Mouse (Mus musculus): ENCODE measurements around the gene Tnip2.

Gene Tnip2

DNA sequence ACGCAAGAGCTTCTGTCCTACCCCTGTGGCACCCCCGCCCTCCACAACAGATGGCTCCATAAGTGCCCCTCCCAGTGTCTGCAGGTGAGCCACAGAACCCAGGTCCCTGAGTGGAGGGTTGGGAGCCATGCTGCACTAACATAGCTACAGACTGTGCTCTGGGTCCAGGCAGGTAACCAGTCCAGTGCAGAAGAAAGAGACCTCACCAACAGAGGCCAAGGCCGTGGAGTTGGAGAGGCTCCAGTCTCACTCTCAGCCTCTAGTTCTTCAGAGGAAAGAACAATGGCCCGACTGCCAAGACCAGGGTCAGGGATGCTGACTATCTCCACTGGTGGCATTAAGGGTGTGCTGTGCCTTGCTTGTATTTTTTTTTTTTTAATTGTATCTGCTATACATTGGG, 52.5 kb downstream of the Tnip2 start:
- DNase-seq: no peak

DNA sequence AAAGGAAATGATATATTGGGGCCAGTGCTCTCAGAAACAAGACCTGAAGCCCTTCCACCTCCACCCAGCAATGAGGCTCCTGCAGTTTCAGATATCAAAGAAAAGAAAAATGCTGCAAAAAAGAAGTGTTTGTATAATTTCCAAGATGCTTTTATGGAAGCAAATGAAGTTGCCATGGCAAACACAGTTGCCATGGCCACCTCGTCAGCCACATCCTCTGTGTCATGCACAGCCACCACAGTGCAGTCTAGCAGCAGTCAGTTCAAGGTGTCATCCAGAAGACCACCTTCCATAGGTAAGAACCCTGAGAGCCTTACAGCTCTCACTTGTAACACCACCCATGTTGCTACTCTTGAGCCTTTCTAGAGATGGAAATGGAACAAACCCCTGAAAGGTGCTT, 54.8 kb downstream of the Tnip2 start:
- DNase-seq: no peak

- DNase-seq: no peak
Observed at GRCm38 (mm10) chr5:34446207-34446606, 67.6 kb downstream of the Tnip2 start.

All from spleen, adult 18-20 months (tissue).